In genomic region chr7:27255721-27256120, GRCm38 (mm10) we compare ENCODE assay signal across 10 mouse cellular contexts. TPM values are rescaled to one million over a fixed set of nuclear protein-coding genes. Genes with fewer than 3 reads are reported as not detected.
DNase-seq lines count a peak whose midpoint lies in the region; ATAC-seq and TF ChIP-seq lines count a peak whose summit lies in the region.
"Had no signal": no experiment of that assay in that cellular context is flagged by ENCODE, and none has a peak within 500 bp of the region (broad histone marks: within the 10 kb centered on the region; RNA-seq: fewer than 3 reads in every experiment).

No protein-coding gene starts in this region.

- no peak overlapping the region for H3K4me3 ChIP-seq in left cerebral cortex, adult 2 months
- H3K4me3 ChIP-seq: heart, embryonic 13.5 days; limb, embryonic 13.5 days had no signal

- DNase-seq in cerebellum, adult 11-12 months, result peak; percentile 54
- DNase-seq in cerebellum, postnatal 4 days (ENCODE audit: low spot score in 2 of 2), result no peak
- DNase-seq in left cerebral cortex, adult 2 months (ENCODE audit: extremely low spot score in 1 of 2, low spot score in 2 of 2), result no peak
- DNase-seq in left cerebral cortex, postnatal 10 days (ENCODE audit: extremely low spot score in 1 of 2, low spot score in 2 of 2), result no peak
- peak; percentile 47 for DNase-seq in brain, adult 2 months (ENCODE audit: low read depth, low spot score)
- peak; percentile 53 to 67 for DNase-seq in kidney, postnatal 4 days
- DNase-seq in thymus, postnatal 36 days, result no peak

- H3K27ac ChIP-seq in left cerebral cortex, adult 2 months, result no peak overlapping the region
- H3K27ac ChIP-seq: heart, embryonic 13.5 days; limb, embryonic 13.5 days had no signal

- no peak for ATAC-seq in frontal cortex, adult (ENCODE audit: low TSS enrichment)

- intact Hi-C loops in left cerebral cortex, adult 2 months (cut with DNase I), result no loop called here
- intact Hi-C loops in left cerebral cortex, postnatal 10 days (cut with DNase I), result no loop called here

- peak; percentile 56 for TF ChIP-seq CTCF in left cerebral cortex, adult 2 months (IDR thresholded peaks at IDR 0.05)

RNA-seq across cellular contexts. Expression of gene Numbl, which starts 2.5 kb away (rescaled TPM):
- total RNA-seq in left cerebral cortex, adult 2 months (2021), result 100 to 1,000 TPM; 117 to 135 TPM
- 100 to 1,000 TPM; 117 to 126 TPM for total RNA-seq in left cerebral cortex, postnatal 10 days (2021)

RNA-seq across cellular contexts. Expression of gene Coq8b, which starts 22.9 kb away (rescaled TPM):
- 10 to 100 TPM; 35.4 to 36.2 TPM for total RNA-seq in left cerebral cortex, adult 2 months (2021)
- 10 to 100 TPM; 28.3 TPM for total RNA-seq in left cerebral cortex, postnatal 10 days (2021)

RNA-seq across cellular contexts. Expression of gene Itpkc, which starts 27.3 kb away (rescaled TPM):
- total RNA-seq in left cerebral cortex, adult 2 months (2021), result 10 to 100 TPM; 11.7 to 12.6 TPM
- total RNA-seq in left cerebral cortex, postnatal 10 days (2021), result 1 to 10 TPM; 7.6 to 8.7 TPM

RNA-seq across cellular contexts. Expression of gene Snrpa, which starts 59.6 kb away (rescaled TPM):
- total RNA-seq in left cerebral cortex, adult 2 months (2021), result 10 to 100 TPM; 85.1 to 86.5 TPM
- 10 to 100 TPM; 83.9 to 84.3 TPM for total RNA-seq in left cerebral cortex, postnatal 10 days (2021)

Comparison
In these comparisons a context has a peak if more than half of its experiments do, and no peak if none do; other contexts are left out.
1. DNase-seq: peak in cerebellum, adult 11-12 months (single experiment), brain, adult 2 months (single experiment) and kidney, postnatal 4 days (2 of 2); none in cerebellum, postnatal 4 days (0 of 2), left cerebral cortex, adult 2 months (0 of 2), left cerebral cortex, postnatal 10 days (0 of 2) and thymus, postnatal 36 days (0 of 2).